Mouse (Mus musculus): Measurements from ENCODE around the gene Bicral.
"Not testable (repeated sequence)": the region's sequence is repeated elsewhere in the genome, so short reads cannot be mapped to it uniquely, and the experiment has no call there.

Bicral gene

GRCm38 (mm10) chr17:46874133-46874532, 15.9 kb upstream of the Bicral start:
- peak; percentile 60 to 72 for DNase-seq

- DNase-seq, result no peak
Measured at GRCm38 (mm10) chr17:46872806-46873205, 14.5 kb upstream of the Bicral start.

- no peak for DNase-seq
Measured at GRCm38 (mm10) chr17:46870913-46871312, 12.6 kb upstream of the Bicral start.

- DNase-seq, result no peak
Measured at GRCm38 (mm10) chr17:46870204-46870798, 12.0 kb upstream of the Bicral start.

- DNase-seq, result no peak
Measured at GRCm38 (mm10) chr17:46866836-46867235, 8.6 kb upstream of the Bicral start.

- no peak for DNase-seq
Measured at GRCm38 (mm10) chr17:46864566-46865195, 6.4 kb upstream of the Bicral start.

GRCm38 (mm10) chr17:46860120-46860519, 1.8 kb upstream of the Bicral start:
- peak in 1 of 2 experiments; percentile 28 for DNase-seq

GRCm38 (mm10) chr17:46858749-46859444, 615 bp upstream of the Bicral start:
- no peak for DNase-seq

GRCm38 (mm10) chr17:46857361-46857902, 850 bp downstream of the Bicral start:
- DNase-seq, result peak; percentile 73 to 84

GRCm38 (mm10) chr17:46856471-46857360, 1.6 kb downstream of the Bicral start:
- peak; percentile 79 to 94 for DNase-seq

GRCm38 (mm10) chr17:46856107-46856388, 2.2 kb downstream of the Bicral start:
- DNase-seq, result no peak

GRCm38 (mm10) chr17:46855328-46856106, 2.8 kb downstream of the Bicral start:
- peak in 1 of 2 experiments; percentile 52 for DNase-seq

- DNase-seq, result peak; percentile 34 to 48
Measured at GRCm38 (mm10) chr17:46854640-46855110, 3.6 kb downstream of the Bicral start.

GRCm38 (mm10) chr17:46854096-46854495, 4.2 kb downstream of the Bicral start:
- DNase-seq, result no peak

- DNase-seq, result peak; percentile 74 to 80
Measured at GRCm38 (mm10) chr17:46853281-46853680, 5.0 kb downstream of the Bicral start.

- DNase-seq, result peak; percentile 67 to 68
Measured at GRCm38 (mm10) chr17:46852725-46853124, 5.6 kb downstream of the Bicral start.

GRCm38 (mm10) chr17:46847206-46847605, 11.1 kb downstream of the Bicral start:
- DNase-seq, result no peak

GRCm38 (mm10) chr17:46846573-46846972, 11.7 kb downstream of the Bicral start:
- DNase-seq, result not testable (repeated sequence)

GRCm38 (mm10) chr17:46845262-46845661, 13.0 kb downstream of the Bicral start:
- no peak for DNase-seq

GRCm38 (mm10) chr17:46844811-46845210, 13.5 kb downstream of the Bicral start:
- no peak for DNase-seq

- peak in 1 of 2 experiments; percentile 38 for DNase-seq
Measured at GRCm38 (mm10) chr17:46843716-46844115, 14.6 kb downstream of the Bicral start.

GRCm38 (mm10) chr17:46843022-46843421, 15.3 kb downstream of the Bicral start:
- peak in 1 of 2 experiments; percentile 49 for DNase-seq

Data from kidney, postnatal 36 days (tissue).